Mouse (Mus musculus) limb, embryonic 13.5 days (tissue): ENCODE measurements at regions not wholly inside any gene's neighbourhood (a gene's known extent, or its start where the extent isn't known, plus 50 kb on each side); places are given as distances from the start of the nearest gene placed in this dataset.
"Not testable (repeated sequence)": the region's sequence is repeated elsewhere in the genome, so short reads cannot be mapped to it uniquely, and the experiment has no call there.

ENCODE experiments used
- ATAC-seq: fragments of 200-750 bp; cut with Nextera tagmentation; 2 replicates; pipeline ENCODE4 v1.8.0; 2017; ENCODE audit warnings: low read depth, moderate number of reproducible peaks, moderate TSS enrichment; ENCODE audit not compliant: low FRiP score
- H3K27ac ChIP-seq: fragments of 300-500 bp; sonication (generic); 2 replicates; pipeline ENCODE4 v1.5.1; 2015; ENCODE audit warnings: inconsistent platforms, mild to moderate bottlenecking, moderate library complexity
- H3K27me3 ChIP-seq: fragments of 300-500 bp; sonication (generic); 2 replicates; pipeline ENCODE4 v1.6.1; 2015; ENCODE audit warnings: mild to moderate bottlenecking, inconsistent platforms
- H3K36me3 ChIP-seq: fragments of 300-500 bp; sonication (generic); 2 replicates; pipeline ENCODE4 v1.6.1; 2015; ENCODE audit warnings: inconsistent platforms, mild to moderate bottlenecking, moderate library complexity
- H3K4me1 ChIP-seq: fragments of 300-500 bp; sonication (generic); 2 replicates; pipeline ENCODE4 v1.6.1; 2015; ENCODE audit warnings: inconsistent platforms
- H3K4me2 ChIP-seq: fragments of 300-500 bp; sonication (generic); replicated peaks from 2 replicates; pipeline ENCODE4 v1.6.1; 2015; ENCODE audit warnings: inconsistent platforms, mild to moderate bottlenecking, moderate library complexity
- H3K4me3 ChIP-seq: fragments of 300-500 bp; sonication (generic); 2 replicates; pipeline ENCODE4 v1.5.1; 2015; ENCODE audit warnings: moderate library complexity, mild to moderate bottlenecking, inconsistent platforms
- H3K9ac ChIP-seq: fragments of 300-500 bp; sonication (generic); 2 replicates; pipeline ENCODE4 v1.6.1; 2015; ENCODE audit warnings: mild to moderate bottlenecking, inconsistent platforms
- H3K9me3 ChIP-seq: fragments of 300-500 bp; sonication (generic); 2 replicates; pipeline ENCODE4 v1.6.1; 2016; ENCODE audit warnings: inconsistent platforms
- WGBS: fragments of 180-500 bp; shearing (Covaris S2); methylation state at CpG from one replicate; pipeline ENCODE4 v1.1.7; 2015; 5-methylcytosine and 5-hydroxymethylcytosine counted together

GRCm38 (mm10) chr12:39639246-39639645 is 398.6 kb downstream of the Arl4a start:
- Histone ChIP-seq H3K4me2 (no peak overlapping the region), H3K4me1 (no peaks in the 10 kb centered on the region), H3K9me3 (no peaks in the 10 kb centered on the region), H3K4me3 (no peak overlapping the region), H3K36me3 (no peaks in the 10 kb centered on the region), H3K27me3 (no peaks in the 10 kb centered on the region), H3K27ac (no peak overlapping the region), H3K9ac (no peak overlapping the region)
- ATAC-seq = no peak
- WGBS = 77% methylated on average over 6 of the region's 6 CpGs

GRCm38 (mm10) chr12:39634337-39634736 is 403.5 kb downstream of the Arl4a start:
- Histone ChIP-seq H3K9me3 (no peaks in the 10 kb centered on the region), H3K27ac (no peak overlapping the region), H3K36me3 (no peaks in the 10 kb centered on the region), H3K4me3 (no peak overlapping the region), H3K4me2 (no peak overlapping the region), H3K4me1 (no peaks in the 10 kb centered on the region), H3K9ac (no peak overlapping the region), H3K27me3 (no peaks in the 10 kb centered on the region)
- WGBS = 77% methylated on average over 4 of the region's 4 CpGs
- ATAC-seq = no peak

- Histone ChIP-seq H3K36me3 (no peaks in the 10 kb centered on the region), H3K27ac (no peak overlapping the region), H3K4me1 (no peaks in the 10 kb centered on the region), H3K4me3 (no peak overlapping the region), H3K27me3 (no peaks in the 10 kb centered on the region), H3K9me3 (no peaks in the 10 kb centered on the region), H3K4me2 (no peak overlapping the region), H3K9ac (no peak overlapping the region)
- ATAC-seq = no peak
- whole genome bisulfite sequencing = 71% methylated on average over 1 of the region's 1 CpGs
Measured at GRCm38 (mm10) chr12:39621266-39621665, 416.6 kb downstream of the Arl4a start.

- H3K4me1 ChIP-seq = no peaks in the 10 kb centered on the region
- no peak for ATAC-seq
- 75% methylated on average over 3 of the region's 3 CpGs for WGBS
- H3K27ac ChIP-seq = no peak overlapping the region
- H3K36me3 ChIP-seq = no peaks in the 10 kb centered on the region
- H3K4me2 ChIP-seq = no peak overlapping the region
- no peaks in the 10 kb centered on the region for H3K9me3 ChIP-seq
- no peak overlapping the region for H3K9ac ChIP-seq
- H3K4me3 ChIP-seq = no peak overlapping the region
- H3K27me3 ChIP-seq = no peaks in the 10 kb centered on the region
Measured at GRCm38 (mm10) chr12:39605289-39605688, 432.5 kb downstream of the Arl4a start.

DNA sequence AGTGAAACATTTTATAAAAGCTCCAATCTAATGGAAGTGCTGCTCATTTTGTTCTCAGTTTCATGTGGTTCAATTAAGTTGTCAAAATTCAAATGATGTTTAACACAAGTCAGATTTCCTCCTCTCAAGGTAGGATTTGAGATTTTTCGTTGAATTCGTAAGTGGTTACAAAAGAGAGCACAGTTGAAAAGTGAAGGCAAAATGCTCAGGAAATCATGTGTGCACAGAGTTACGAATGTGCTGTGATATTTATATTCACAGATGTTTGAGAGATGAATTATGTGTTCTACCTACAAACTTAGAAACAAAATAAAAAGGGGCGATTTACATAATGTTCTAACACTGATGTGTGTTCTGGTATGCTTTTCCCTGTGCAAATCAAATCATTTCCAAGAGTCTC is 433.1 kb downstream of the Arl4a start:
- H3K4me2 ChIP-seq = no peak overlapping the region
- H3K36me3 ChIP-seq = no peaks in the 10 kb centered on the region
- WGBS = 76% methylated on average over 4 of the region's 4 CpGs
- H3K4me3 ChIP-seq = no peak overlapping the region
- H3K9ac ChIP-seq = no peak overlapping the region
- no peak overlapping the region for H3K27ac ChIP-seq
- H3K4me1 ChIP-seq = no peaks in the 10 kb centered on the region
- no peaks in the 10 kb centered on the region for H3K9me3 ChIP-seq
- H3K27me3 ChIP-seq = no peaks in the 10 kb centered on the region
- ATAC-seq = no peak

- Histone ChIP-seq H3K27me3 (no peaks in the 10 kb centered on the region), H3K27ac (no peak overlapping the region), H3K4me2 (no peak overlapping the region), H3K36me3 (no peaks in the 10 kb centered on the region), H3K9me3 (no peaks in the 10 kb centered on the region), H3K4me1 (no peaks in the 10 kb centered on the region), H3K9ac (no peak overlapping the region), H3K4me3 (no peak overlapping the region)
- ATAC-seq = no peak
- 44% methylated on average over 1 of the region's 1 CpGs for WGBS
Measured at GRCm38 (mm10) chr12:39594726-39595125, 443.1 kb downstream of the Arl4a start.

DNA sequence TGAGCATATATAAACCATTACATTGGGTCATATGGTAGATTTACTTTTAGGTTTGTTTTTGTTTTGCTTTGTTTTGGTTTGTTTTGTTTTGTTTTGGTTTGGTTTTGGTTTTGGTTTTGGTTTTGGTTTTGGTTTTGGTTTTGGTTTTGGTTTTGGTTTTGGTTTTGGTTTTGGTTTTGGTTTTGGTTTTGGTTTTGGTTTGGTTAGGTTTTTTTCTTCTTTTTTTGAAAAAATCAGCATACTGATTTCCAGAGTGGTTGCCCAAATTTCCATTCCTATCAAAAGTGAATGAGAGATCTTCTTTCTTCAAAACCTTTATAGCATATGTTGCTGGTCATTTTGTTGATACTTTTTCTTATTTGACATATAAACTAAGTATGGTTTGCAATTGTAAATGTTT is 444.0 kb downstream of the Arl4a start:
- not testable (repeated sequence) for H3K9ac ChIP-seq, H3K4me3 ChIP-seq, ATAC-seq, H3K4me1 ChIP-seq, H3K27ac ChIP-seq, H3K4me2 ChIP-seq, H3K9me3 ChIP-seq, H3K36me3 ChIP-seq, H3K27me3 ChIP-seq

DNA sequence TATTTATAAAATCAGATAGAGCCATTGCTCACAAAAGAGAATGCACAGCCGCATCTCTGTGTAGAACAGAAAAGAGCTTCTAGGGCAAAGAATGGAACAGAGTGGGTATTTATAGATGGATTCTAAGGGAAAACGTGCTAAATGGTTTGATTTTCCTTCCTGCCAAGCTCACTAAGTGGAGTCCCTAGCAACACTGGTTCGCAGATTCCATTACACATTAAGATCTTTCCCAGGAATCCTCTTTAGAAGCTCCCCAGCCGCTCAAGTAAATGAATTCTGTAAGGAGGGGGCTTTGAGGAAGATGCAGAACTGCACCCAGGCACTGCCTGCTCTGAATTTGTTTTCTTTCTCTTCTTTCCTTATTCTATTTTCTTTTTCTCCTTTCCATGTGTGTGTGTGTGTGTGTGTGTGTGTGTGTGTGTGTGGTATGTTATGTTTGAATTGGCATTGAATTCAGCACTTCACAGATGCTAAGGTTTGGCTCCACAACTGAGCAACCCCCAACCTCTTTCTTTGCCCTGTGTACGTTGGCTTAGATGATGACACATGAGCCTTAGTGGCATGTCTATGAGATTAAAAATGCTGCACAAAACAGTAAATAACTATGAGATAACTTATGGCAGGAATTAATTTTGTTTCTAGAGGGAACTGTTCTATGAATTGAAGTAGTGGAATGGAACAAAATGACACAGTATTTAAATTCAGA is 450.5 kb downstream of the Arl4a start:
- H3K27me3 ChIP-seq = no peaks in the 10 kb centered on the region
- H3K27ac ChIP-seq = no peak overlapping the region
- no peaks in the 10 kb centered on the region for H3K9me3 ChIP-seq
- no peak overlapping the region for H3K9ac ChIP-seq
- no peak overlapping the region for H3K4me2 ChIP-seq
- ATAC-seq = no peak
- 60% methylated on average over 5 of the region's 5 CpGs for WGBS
- H3K36me3 ChIP-seq = no peaks in the 10 kb centered on the region
- H3K4me3 ChIP-seq = no peak overlapping the region
- H3K4me1 ChIP-seq = no peaks in the 10 kb centered on the region

- no peaks in the 10 kb centered on the region for H3K4me1 ChIP-seq
- ATAC-seq = no peak
- 84% methylated on average over 4 of the region's 4 CpGs for WGBS
Measured at GRCm38 (mm10) chr12:39586163-39586562, 451.7 kb downstream of the Arl4a start.

GRCm38 (mm10) chr12:39577610-39578009 is 460.2 kb downstream of the Arl4a start:
- no peak overlapping the region for H3K4me2 ChIP-seq
- no peak overlapping the region for H3K27ac ChIP-seq
- H3K27me3 ChIP-seq = no peaks in the 10 kb centered on the region
- H3K9me3 ChIP-seq = no peaks in the 10 kb centered on the region
- no peaks in the 10 kb centered on the region for H3K36me3 ChIP-seq
- no peak overlapping the region for H3K4me3 ChIP-seq
- 83% methylated on average over 1 of the region's 1 CpGs for WGBS
- H3K9ac ChIP-seq = no peak overlapping the region
- no peak for ATAC-seq
- H3K4me1 ChIP-seq = no peaks in the 10 kb centered on the region

More at GRCm38 (mm10) chr12:39586163-39586562, 451.7 kb downstream of the Arl4a start:
- Histone ChIP-seq H3K27me3 (no peaks in the 10 kb centered on the region), H3K9me3 (no peaks in the 10 kb centered on the region), H3K36me3 (no peaks in the 10 kb centered on the region), H3K4me3 (no peak overlapping the region), H3K4me2 (no peak overlapping the region), H3K9ac (no peak overlapping the region), H3K27ac (no peak overlapping the region)

DNA sequence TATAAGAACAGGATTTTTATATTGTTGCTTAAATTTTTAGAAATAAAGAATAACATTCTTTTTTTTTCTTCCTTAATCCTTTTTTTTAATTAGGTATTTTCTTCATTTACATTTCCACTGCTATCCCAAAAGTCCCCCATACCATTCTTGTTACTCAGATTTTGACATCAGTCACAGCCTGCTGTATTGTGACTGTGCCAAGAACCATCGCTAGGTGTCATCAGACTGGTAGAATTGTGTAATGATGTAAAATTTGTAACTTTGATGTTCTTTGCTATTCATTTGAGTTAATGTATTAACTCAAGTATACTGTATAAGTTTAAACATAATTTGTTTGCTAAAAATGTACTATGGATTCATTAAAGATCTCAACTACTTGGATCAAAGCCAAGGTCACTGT is 465.0 kb downstream of the Arl4a start:
- no peak for ATAC-seq
- Histone ChIP-seq H3K27me3 (no peaks in the 10 kb centered on the region), H3K36me3 (no peaks in the 10 kb centered on the region), H3K27ac (no peak overlapping the region), H3K4me2 (no peak overlapping the region), H3K9me3 (no peaks in the 10 kb centered on the region), H3K4me1 (no peaks in the 10 kb centered on the region), H3K4me3 (no peak overlapping the region), H3K9ac (no peak overlapping the region)
- 69% methylated on average over 1 of the region's 1 CpGs for WGBS

- H3K27ac ChIP-seq = no peak overlapping the region
- no peaks in the 10 kb centered on the region for H3K9me3 ChIP-seq
- no peaks in the 10 kb centered on the region for H3K27me3 ChIP-seq
- no peaks in the 10 kb centered on the region for H3K4me1 ChIP-seq
- H3K4me3 ChIP-seq = no peak overlapping the region
- H3K4me2 ChIP-seq = no peak overlapping the region
- 79% methylated on average over 1 of the region's 1 CpGs for WGBS
- H3K36me3 ChIP-seq = no peaks in the 10 kb centered on the region
- no peak for ATAC-seq
- H3K9ac ChIP-seq = no peak overlapping the region
Measured at GRCm38 (mm10) chr12:39572147-39572546, 465.7 kb downstream of the Arl4a start.

DNA sequence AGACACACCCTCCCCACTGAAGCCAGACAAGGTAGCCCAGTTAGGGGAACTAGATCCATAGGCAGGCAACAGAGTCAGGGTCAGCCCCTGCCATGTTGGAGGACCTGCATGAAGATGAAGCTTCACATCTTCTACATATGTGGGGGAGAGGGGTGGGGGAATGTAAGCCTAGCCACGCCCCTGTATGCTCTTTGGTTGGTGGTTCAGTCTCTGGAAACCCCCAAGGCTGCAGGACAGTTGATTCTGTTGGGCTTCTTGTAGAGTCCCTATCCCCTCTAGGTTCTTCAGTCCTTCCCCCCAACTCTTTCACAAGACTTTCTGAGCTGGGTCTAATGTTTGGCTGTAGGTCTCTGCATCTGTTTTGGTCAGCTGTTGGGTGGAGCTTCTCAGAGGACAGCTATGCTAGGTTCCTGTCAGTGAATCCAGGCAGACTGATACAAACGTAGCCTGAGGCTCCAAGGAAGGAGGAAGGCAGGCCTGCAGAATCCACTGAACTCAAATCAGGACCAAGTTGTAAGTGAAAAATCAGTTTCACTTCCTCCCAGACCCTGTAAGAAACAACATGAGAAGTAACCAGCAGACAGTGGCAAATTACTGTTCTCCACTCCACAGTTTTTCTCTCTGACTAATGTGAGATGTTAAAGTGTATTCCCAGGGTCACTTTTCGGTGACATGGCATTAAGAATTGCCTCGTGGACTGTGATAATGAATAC is 476.9 kb downstream of the Arl4a start:
- H3K27me3 ChIP-seq = no peaks in the 10 kb centered on the region
- no peaks in the 10 kb centered on the region for H3K4me1 ChIP-seq
- H3K4me3 ChIP-seq = no peak overlapping the region
- ATAC-seq = no peak
- H3K36me3 ChIP-seq = no peaks in the 10 kb centered on the region
- no peak overlapping the region for H3K9ac ChIP-seq
- WGBS = 69% methylated on average over 4 of the region's 4 CpGs
- H3K27ac ChIP-seq = no peak overlapping the region
- H3K9me3 ChIP-seq = no peaks in the 10 kb centered on the region
- H3K4me2 ChIP-seq = no peak overlapping the region
